Mouse (Mus musculus) fibroblast of lung, adult 2 months (primary cell): Measurements from ENCODE around the gene Ttc39b.

ENCODE experiments used
- DNase-seq: peaks from one replicate; pipeline ENCODE4 v3.0.0-alpha.2; 2011; ENCODE audit warnings: low read depth

The Ttc39b gene

DNA sequence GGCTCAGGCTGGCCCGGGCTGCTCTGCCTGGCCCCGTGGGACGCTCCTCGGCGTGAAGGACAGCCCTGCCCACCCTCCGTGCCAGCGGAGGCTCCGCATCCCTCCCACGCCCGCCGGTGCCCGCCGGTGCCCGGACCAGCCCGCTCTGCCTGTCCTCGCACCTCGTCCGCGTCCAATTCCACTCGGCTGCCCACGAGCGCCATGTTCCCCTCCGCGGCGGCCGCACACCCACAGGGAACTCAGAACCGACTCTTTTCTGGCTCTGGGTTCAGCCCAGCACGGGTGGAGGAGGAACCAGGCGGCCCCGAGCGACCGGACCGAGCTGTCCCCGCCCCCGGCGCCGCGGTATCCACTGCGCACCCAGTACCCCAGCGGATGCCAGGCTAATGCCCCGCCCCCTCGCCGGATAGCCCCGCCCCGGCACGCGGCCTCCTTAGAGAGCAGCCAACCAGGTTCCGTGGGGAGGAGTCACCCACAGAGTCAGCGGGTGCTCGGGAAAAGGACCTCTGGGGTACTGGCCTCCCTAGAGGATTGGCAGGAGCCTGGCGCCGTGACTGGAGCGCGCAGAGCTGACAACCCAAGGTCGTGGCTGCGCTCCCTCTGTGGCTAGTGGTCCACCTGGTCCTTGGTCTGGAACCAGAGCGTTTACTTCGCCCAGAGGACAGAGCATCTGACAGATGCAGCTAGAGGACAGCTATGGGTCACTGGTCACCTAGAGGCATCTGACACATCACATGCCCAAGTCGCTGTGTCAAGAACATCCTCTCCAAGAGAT lies at the start of gene Ttc39b:
TSS of gene Ttc39b (minus strand) at position 346 of the 775 bp plus-strand sequence.
- peak; percentile 83 for DNase-seq

DNA sequence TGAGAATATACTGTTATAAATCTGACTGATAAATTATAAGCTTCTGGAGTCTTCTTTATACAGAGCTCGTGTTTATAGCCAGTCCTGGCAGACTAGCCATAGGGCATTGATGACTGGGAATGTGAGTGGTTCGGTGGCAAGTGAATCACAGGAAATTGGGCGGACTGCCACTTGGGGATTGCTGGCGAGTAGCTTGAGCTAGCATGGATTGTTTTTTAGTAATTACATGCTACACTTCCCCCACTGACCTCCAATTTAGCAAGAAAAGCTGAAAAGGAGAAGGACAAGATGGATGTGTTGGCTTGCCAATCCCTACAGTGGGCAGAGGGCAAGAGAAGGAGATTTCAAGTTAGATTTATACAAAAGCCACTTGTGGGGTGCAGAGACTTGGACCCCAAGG lies 49.3 kb upstream of the Ttc39b start:
- DNase-seq, result peak; percentile 66

DNA sequence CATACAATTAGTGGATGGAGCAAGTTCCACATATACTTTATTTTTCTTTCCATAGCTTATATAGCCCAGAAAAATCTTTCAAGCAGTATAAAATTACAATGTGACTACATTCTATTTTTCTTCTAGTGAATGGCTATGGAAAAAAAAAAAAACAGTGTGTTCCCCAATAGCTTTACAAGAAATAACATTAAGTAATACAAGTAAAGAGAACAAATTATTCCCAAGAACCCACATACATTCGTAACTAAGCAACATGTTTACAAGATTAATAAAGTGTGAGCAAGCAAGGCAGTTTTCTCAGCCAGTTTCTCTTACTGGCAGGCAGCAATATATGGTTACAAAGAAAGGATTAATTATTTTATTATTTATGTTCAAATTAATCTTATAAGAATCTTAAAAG lies 33.7 kb upstream of the Ttc39b start:
- no peak for DNase-seq

DNA sequence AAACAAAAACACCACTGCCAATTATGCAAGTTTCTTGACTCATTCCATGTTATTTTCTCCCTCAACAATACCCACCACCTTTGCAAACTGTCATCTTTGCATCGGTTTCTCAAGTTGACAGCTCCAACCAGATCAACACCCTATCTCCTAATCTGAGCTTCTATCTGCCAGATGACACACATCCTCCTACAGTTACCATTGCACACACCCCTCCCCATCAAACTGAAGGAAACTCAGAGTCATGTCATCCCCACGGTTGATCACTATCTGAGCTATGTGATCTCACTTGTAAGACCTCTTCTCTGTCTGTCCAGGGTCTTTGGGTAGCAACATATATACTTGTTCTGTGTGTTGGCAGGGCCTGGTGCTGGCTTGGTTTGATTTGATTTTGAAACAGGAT lies 30.7 kb upstream of the Ttc39b start:
- no peak for DNase-seq

DNA sequence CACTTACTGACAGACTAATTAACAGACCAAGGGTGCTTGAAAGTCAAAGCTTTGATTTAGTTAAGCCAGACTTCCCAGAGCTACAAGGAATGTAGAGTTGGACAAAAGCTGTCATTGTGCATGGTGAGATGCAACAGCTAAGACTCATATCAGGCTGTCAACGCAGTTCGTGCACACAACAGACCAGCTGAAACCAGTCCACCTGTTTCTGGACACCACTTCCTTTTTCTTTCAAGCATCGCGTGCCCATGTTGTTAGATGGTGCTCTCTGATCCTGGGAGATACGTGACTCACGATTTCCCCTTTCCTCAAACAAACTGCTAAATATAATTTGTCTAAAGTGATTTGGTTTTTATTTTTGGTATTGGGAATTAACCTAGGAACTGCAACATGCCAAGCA lies 29.9 kb upstream of the Ttc39b start:
- peak; percentile 64 for DNase-seq

DNA sequence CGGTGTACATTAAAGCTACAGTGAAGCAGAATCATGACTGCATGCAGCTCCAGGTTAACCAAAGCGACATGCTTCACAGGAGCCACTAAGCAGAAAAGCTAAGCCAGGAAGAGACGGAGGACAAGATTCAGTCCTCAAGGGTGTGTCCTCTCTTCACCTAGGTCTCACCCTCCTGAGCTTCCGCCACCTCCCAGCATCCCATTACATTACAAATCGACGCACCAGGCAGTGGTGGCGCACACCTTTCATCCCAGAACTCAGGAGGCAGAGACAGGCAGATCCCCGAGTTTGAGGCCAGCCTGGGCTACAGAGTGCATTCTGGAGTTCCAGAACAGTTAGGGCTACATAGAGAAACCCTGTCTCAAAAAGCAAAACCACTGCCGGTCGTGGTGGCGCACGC lies 29.2 kb upstream of the Ttc39b start:
- no peak for DNase-seq

- DNase-seq, result peak; percentile 99
Measured at GRCm38 (mm10) chr4:83350719-83351118, 26.7 kb upstream of the Ttc39b start.

GRCm38 (mm10) chr4:83348970-83349369 lies 24.9 kb upstream of the Ttc39b start:
- no peak for DNase-seq

- no peak for DNase-seq
Measured at GRCm38 (mm10) chr4:83343895-83344294, 19.8 kb upstream of the Ttc39b start.

DNA sequence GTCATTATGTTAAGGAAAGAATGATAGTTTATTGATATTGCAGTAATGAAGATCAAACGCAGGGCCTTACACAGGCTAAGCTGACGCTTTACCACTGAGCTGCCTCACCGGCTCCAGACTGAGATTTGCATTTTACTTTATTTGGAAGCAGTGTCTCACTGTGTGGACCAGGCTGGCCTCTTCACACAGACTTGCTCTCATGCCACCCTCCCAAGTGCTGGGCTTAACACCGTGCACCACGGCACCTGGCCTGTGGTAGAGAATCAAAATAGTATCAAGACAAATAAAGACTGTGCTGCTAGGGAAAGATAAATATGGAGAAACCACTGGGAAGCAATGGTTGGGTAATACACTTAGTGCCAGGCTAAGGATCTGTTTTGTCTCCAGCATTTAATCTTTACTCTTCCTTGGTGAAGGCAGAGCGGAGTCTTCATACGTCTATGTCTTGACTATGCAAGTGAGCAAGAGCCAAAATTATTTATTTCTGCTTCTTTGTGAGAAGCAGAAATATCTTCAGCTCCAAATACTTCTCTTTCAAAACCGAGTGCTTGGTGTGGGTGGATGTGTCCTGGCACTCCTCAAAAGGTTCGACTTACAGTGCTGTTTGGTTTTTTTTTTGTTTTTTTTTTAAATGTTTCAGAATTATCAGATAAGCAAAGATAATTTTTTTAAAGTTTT lies 19.2 kb upstream of the Ttc39b start:
- no peak for DNase-seq

- no peak for DNase-seq
Measured at GRCm38 (mm10) chr4:83342268-83342970, 18.4 kb upstream of the Ttc39b start.

DNA sequence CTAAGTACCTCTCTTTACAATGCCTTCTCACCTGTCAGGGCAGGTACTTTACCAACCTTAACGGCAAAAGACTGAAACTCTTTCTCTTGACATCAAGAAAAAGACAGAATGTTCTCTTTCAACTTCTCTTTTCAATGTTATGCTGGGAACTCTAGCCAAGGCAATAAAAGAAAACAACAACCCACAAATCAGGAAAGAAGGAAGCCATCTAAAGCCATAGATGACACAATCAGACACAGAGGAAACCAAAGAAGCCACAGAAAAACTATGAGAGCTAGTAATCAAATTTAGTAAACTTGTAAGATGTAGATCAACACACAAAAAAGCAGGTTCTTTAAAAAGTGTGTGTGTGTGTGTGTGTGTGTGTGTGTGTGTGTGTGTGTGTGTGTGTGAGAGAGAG lies 15.3 kb upstream of the Ttc39b start:
- DNase-seq, result no peak

GRCm38 (mm10) chr4:83337717-83338116 lies 13.7 kb upstream of the Ttc39b start:
- DNase-seq, result no peak

DNA sequence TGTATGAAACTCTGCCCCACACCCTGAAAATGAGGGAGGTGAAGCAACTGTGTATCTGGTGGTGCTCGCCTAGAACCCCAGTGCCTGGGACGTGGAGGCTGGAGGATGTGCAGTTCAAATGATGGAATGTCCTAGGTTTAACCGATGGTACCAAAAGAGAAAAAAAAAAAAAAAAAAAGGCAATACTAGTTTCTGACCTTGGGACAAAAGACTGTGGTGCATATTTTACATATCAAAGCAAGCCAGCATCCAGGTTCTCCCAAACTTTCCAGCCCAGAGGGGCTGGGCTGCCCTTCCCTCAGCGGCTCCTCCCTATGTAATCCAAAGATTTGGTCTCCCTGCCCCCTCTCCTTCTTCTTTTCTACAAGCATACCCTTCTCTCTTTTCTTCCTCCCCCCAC lies 6.3 kb upstream of the Ttc39b start:
- DNase-seq, result no peak

DNA sequence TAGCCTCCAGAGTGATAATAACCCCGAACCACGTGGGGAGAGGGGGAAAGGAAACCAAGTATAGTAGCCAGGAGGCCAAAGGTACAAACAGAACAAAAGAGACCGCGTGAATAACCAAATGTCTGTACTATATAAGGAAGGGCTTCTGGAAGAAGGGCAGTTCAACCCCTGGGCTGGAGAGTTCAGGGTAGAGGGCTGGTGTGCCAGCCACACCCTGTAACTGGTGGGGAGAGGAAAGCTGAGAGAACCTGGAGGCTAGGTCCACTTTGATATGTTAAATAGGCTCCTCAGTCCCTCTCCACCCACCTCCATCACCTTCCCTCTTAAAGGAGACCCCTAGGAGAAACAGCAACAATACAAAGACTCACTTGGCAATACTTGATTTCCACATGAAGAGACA lies 5.6 kb upstream of the Ttc39b start:
- no peak for DNase-seq

- no peak for DNase-seq
Measured at GRCm38 (mm10) chr4:83328026-83328945, 4.2 kb upstream of the Ttc39b start.

- DNase-seq, result no peak
Measured at GRCm38 (mm10) chr4:83327526-83327925, 3.5 kb upstream of the Ttc39b start.

- no peak for DNase-seq
Measured at GRCm38 (mm10) chr4:83325366-83325765, 1.3 kb upstream of the Ttc39b start.

DNA sequence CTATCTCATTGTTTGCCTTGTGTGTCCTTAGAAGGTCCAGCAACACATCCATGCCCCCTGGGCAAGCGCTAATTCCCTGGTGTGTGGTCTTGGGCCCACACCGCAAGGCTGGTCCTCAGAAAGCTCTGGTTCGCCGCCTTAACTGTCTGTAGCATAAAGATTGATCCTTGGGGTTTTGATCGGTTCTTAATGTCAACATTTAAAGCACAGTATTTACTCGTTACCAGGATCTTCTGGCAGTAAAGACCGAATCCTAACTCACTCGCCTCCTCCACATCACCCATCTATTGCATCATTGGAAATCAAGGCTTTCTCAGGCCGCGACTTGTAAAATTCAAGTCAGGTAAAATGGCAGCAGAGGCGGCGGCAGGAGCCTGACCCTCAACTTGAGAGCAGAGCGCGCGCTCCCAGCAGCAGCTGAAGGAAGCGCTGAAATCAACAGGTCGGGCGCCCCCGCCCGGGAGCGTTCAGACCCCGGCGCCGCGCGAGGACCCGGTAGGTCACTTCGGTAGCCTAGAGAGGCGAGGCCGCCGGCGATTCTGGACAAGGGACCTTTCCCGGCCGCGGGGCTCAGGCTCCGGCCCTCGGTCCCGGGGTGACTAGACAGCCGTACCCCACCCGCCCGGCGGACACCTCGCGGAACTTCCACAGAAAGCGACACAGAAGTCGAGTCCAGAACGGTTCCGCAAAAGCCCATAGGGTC lies 703 bp downstream of the Ttc39b start:
- DNase-seq, result no peak

DNA sequence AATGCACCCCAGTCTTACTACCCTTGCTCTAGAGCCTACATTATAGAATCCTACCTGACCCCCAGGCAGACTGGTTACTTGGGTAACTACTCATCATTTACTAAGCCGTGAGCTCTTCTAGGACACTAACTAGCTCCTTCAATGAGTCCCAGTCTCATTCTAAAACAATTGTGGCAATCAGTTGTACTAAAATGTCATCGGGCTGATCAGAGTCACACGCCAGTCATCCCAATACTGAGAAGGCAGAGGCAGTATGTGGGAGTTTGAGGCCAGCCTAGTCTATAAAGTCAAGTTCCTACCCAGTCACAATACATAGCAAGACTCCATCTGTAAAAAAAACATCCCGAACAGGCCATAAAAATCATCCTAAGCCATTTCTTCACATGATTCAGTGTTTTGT lies 4.3 kb downstream of the Ttc39b start:
- DNase-seq, result no peak

DNA sequence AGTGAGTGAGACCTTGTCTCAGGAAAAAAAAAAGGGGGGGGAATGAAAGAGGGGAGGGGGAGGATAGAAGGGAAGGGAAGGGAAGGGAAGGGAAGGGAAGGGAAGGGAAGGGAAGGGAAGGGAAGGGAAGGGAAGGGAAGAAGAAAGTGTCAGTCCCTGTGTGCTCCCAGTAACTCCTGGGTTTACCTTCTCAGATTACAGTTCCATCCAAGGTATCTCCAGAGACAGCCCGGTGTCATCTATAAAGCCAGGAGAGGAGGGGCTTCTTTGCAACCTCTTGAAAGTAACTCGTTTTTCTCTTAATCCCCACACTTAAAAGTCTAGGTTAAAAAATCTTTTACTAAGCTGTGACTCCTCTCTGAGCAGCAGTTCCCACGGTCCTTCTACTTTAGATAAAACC lies 5.3 kb downstream of the Ttc39b start:
- DNase-seq, result no peak
